Mouse (Mus musculus) spleen, postnatal 36 days (tissue): Measurements from ENCODE around the gene Mroh7.
"Not testable (repeated sequence)": the region's sequence is repeated elsewhere in the genome, so short reads cannot be mapped to it uniquely, and the experiment has no call there.

ENCODE experiments used
- DNase-seq, 2 experiments: peaks; one replicate each; pipeline ENCODE4 v3.0.0; 2022; ENCODE audit warnings: low spot score in 2 of 2, mixed read lengths in 1 of 2

Mroh7 gene

DNA sequence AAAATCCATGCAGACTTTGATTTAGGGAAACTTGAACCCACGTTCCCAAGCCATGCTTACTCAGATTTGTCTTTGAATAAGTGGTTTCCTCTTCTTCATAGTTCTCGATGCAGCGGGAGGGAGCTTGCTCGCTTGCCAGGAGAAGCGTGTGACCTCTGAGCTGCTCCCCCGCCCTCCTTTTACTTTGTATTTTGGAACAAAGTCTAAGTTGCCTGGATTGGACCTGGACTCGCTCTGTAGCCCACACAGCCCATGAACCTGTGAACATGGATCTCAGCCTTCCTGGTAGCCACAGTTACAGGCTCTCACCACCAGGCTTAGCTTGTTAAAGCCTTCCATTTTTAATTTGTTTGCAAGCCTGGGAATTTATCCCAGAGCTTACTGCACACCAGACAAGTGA lies at the start of gene Mroh7:
Gene Mroh7 (minus strand): TSS at position 112 of the 400 bp plus-strand sequence.
- DNase-seq: no peak

DNA sequence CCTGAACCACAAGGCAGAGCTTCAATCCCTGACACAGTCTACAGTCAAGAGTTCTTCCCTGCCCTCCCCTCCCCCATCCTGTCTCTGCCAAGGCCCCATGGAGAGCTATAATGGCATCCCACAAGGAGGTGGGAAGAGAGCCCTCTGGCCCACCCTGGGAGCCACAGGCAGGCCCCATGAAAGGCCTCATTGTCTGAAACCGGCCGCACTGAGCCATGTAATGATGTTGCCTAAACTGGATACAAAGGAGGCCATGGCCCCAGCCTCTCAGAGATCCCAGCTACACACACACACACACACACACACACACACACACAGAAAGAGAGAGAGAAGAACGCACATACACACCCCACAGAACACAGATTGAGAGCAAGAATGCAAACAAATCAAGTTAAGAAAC lies 49.3 kb upstream of the Mroh7 start:
- DNase-seq: no peak

DNA sequence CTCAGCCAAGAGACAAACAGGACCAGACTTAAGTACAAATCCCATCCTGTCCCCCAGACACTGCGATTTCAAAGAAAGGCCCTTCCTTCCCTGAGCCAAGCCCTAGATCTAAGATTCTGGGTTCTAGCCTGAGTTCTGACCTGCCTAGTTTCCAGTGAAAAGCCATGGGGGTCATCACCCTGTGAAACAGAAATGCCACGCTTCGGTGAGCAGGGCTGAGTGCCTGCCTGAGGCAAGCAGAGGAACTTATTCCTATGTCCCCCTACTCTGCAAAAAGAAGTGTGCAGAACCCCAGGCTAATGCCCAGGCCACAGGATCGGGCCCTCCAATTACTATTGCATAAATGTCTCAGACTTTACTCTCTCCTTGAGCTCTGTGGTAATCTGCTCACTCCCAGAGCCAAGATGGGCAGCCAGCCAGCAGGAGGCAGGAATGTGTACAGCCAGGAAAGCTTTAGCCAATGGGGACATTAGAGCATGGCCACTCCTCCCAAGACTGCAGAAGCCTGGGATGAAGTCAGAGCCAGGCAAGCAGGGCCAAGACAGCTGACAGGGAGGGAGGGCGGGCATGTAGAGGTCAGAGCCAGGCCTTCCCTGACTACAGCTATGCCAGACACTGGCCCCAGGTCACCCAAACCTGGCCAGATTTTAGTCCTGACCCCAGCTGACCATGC lies 47.5 kb upstream of the Mroh7 start:
- DNase-seq: peak; percentile 8 to 43

DNA sequence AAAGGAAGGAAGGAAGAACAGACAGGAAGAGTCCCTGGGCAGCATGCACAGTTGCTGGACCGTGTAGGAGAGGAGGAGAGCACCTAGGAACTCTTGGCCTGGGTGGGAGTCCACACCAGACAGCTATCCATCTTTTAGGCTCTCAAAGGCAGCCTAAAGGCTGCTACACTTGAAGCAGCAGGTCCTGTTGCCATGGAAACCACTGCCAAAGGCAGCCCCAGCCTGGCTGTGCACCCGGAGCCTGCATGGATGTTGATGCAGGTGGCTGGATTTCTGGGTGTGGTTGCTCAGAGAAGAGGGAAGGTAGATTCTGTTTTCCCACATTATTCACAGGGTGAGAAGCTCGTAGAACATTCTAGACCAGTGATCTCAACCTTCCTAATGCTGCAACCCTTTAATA lies 46.3 kb upstream of the Mroh7 start:
- DNase-seq: no peak

DNA sequence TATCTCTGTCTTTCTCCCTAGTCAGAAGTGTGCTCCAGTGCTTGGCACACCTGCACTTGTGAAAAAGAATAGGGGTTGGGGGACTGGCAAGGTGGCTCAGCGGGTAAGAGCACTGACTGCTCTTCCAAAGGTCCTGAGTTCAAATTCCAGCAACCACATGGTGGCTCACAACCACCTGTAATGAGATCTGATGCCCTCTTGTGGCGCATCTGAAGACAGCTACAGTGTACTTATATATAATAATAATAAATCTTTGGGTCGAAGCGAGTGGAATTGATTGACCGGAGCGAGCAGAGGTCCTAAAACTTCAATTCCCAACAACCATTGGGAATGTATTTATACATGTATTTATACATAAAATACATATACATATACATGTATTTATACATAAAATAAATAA lies 45.0 kb upstream of the Mroh7 start:
- DNase-seq: not testable (repeated sequence)

DNA sequence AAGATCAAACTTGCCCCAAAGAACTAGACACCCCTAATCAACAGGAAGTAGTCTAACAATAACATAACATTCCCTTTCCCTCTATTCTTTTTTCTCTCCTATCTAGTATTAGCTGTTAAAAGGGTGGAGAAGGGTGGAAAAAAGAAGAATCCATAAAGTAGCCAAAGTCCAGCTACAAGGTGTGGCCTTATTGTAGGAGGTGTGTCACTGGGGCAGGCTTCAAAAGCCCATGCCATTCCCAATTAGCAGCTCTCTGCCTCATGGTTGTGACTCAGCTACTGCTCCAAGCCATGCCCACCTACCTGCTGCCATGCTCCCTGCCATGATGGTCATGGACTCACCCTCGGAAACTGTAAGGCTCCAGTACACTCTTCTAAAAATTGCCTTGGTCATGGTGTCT lies 41.8 kb upstream of the Mroh7 start:
- no peak for DNase-seq

DNA sequence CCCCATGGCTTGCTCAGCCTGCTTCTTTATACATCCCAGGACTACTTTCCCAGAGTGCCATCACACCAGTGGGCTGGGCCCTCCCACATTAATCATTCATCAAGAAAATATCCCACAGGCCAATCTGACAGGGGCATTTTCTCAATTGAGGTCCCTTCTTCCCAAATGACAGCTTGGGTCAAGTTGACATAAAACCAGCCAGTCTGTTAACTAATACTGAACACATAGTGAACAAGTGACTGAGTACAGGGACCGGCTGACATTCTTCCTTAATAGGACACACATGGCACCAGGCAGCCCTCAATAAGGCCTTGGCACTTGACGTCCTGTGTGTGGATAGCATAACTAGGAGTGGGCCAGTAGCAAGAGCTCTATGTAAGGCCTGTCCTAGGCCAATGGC lies 38.6 kb upstream of the Mroh7 start:
- no peak for DNase-seq

DNA sequence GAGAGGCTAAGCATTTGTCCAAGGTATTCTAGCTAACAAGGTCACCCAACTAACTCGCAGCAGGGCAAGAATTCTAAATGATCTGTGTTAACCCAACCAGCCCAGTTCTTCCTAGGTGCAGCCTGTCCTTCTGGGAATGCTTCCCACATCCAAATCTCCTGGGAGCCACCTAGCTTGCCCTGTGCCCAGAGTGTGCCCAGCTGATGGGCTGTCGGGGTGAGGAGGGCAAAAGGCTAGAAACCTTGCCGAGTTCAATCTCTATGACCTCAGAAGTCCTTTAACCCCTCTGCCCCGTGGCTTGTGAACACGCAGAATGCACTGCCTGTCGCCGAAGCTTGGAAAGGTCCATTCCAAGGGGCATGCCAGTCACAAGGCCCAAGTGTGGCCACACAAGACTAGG lies 33.4 kb upstream of the Mroh7 start:
- DNase-seq: no peak

DNA sequence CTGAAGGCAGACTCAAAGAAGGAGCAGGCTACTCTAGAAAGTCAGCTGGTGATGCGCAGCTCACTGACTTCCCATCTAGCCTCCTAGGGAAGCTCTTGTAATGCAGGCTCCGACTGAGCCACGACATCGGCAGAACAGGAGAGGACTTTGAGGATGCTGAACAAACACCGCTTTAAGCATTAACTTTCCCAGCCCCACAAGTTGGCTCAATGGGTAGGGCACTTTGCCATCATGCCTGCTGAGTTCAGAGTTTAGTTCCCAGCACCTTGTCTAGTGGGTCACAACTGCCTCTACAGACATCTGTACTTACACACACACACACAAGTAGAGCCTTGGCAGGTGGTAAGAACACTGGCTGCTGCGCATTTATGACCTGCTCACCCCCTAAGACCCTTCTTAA lies 21.0 kb upstream of the Mroh7 start:
- no peak for DNase-seq

DNA sequence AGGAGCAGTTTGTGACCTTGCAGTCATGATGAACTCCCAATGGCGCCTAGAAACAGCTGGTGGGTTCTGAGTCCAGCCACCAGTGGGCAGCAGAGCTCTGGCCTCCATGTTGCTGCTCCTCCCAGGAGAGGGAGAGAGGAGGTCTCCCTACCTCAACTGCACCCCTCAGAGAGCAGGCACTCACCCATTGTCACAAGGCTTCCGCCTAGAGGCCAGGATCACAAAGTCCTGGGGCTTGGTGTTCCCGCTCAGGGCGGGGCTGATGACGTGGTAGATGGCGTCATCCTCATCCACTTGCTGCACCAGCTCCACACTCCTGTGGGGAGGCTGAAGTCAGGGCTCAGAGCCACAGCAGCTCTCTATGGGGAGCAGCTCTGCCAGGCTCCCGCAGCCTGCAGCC lies 19.0 kb upstream of the Mroh7 start:
- no peak for DNase-seq

DNA sequence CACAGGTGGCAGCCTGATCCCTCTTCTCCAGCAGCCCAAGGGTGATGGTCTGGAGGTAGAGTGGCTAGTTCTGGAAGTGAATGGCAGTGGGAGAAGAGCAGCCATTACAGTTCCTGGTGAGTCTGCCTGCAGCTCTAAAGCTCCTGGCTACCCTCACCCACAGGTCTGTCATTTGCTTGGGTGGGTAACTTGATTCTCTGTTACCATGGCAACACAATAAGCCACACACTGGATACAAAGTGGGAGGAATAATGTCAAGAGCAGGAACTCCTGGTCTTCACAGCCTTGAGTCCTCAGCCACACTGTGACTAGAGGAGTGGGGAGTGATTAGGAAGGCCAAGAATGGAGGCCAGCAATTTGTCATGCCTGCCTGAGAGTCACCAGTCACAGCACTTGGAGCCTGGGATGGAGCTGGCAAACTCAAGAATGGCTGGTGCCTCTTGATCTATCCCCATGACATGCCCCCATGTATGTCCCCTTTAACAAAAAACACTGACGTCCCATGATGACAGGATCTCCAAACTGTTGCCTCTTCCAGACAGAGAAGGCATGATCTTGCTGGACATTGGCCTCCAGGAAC lies 16.4 kb upstream of the Mroh7 start:
- no peak for DNase-seq

DNA sequence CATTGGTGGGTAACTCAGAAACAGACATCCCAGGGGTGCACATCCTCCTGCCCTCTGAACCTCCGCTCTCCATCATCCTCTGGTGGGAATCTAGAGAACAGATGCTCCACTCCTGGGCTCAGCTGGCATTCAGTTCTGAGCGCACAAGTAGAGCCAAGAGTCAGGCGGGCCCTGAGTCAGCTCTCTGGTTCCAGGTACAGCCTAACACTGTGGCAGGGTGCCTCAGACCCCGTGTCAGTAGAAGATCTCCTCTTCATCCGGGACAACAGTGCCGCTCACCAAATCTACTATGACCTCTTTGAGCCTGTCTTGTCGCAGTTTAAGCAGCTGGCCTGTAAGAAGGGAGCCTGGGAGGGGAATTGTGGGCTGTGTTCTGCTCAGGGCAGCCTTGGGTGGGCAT lies 15.1 kb upstream of the Mroh7 start:
- no peak for DNase-seq

DNA sequence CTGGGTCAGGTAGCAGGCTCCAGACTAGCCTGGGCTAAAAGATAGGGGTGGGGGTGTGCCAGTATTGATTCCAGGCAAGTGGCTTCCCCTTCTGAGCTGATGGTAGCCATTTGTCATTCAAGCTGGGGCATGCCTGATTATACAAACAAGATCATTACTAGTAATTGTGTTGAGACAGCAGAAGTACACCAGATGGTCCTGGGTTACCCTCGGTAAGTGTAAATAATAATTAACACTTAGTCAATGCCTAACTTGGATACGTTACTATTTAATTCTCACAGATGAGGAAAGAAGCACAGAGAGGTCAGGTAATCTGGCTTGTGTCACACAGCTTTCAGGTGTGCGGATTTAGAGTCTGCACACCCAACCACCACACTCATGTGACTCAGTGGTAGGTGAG lies 7.2 kb upstream of the Mroh7 start:
- DNase-seq: no peak

DNA sequence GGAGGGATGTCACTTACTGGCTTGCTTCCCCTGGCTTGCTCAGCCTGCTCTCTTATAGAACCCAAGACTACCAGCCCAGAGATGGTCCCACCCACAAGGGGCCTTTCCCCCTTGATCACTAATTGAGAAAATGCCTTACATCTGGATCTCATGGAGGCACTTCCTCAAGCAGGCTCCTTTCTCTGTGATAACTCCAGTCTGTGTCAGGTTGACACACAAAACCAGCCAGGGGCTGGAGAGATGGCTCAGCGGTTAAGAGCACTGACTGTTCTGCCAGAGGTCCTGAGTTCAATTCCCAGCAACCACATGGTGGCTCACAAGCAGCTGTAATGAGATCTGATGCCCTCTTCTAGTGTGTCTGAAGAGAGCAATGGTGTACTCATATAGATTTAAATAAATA lies 6.2 kb upstream of the Mroh7 start:
- not testable (repeated sequence) for DNase-seq

DNA sequence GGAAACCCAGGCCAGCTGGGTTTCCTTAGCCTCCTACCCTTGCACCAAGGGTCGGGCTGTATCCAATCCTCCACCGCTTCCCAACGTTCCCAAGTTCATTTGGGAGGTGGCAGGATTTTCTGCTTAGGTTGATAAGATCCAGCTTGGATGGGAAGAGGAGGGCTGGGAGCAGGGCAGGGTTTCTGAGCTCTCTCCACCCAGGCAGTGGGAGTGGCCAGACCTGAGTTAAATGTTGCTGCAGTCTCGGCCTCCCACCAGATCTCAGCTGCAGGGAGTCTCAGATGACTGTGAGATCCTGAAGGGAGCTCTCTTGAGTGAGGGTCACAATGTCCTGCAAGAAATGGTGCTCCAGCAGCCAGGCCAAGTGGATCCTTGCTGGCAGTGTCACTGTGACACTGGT lies 2.9 kb upstream of the Mroh7 start, which contains the start of gene Fam151a:
Gene Fam151a (plus strand): TSS at position 254 of the 400 bp plus-strand sequence.
- DNase-seq: no peak

DNA sequence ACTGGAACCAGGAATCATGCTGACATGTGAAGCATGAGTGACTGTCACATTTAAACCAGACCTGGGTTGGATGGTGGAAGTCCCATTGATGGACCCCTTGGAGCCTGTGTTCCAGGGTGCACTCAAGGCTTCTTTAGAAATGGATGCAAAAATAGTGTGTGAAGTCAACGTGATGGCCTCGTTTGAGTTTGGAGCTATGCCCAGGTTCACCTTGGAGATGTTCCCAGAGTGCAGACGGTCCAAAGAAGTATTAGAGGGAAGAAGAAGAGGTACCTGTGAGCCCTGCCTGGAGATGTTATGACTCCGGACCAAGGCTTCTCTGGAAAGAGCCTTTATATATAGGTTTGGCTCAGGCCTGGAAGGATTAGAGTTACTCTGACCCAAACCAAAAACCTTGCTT lies 10.1 kb downstream of the Mroh7 start:
- no peak for DNase-seq

DNA sequence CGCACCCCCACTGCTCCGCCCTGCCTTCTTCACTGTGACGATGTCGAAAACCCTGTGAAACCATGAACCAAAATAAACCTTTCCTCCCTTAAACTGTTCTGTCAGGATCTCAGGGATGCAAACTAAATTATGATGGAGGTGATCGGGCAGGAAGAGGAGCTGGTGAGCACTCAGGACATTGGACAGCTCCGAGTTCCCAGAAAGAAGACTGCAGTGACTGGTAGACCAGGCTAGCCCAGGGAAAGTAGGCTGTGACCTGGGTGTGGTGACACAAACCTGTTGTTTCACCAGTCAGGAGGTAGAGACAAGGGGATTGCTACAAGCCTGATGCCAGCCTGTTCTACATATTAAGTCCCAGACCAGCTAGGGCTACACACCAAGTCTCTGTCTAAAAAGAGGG lies 17.1 kb downstream of the Mroh7 start:
- no peak for DNase-seq

DNA sequence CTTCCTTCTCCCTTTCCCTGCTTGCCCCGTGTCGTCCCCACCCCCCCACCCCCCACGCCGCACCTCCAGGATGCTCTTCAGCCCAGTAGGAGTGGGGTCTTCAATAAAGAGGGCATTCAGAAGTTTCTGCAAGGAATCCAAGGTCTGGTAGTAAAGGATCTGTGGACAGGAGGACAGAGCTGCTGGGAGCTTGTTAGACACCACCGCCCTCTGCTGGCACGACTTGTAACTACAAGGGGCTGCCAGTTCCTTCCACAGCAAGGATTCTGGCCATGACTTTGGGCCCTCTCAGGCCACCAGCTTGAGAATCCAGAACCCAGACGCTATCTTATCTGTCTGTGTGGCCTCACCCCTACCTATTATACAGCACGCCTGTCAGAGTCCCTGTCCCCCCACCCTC lies 22.3 kb downstream of the Mroh7 start:
- DNase-seq: peak; percentile 37 to 50

DNA sequence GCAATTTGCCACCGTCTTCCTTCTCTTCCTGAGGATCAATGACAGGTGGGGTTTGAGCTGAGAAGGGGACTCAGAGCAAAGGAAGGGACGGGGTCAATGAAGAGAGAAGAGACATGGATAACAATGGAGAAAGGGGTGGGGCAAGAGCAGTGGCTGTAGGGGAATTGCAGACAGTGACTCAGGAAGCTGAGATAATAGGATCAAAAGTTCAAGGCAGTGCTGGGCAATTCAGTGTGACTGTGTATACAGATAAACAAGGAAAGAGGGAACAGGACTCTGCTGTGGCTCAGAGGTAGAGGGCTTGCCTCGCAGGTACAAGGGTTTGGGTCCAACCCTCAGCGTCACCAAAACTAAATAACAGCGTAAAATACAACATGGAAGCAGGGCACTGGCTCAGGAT lies 22.8 kb downstream of the Mroh7 start:
- DNase-seq: no peak

DNA sequence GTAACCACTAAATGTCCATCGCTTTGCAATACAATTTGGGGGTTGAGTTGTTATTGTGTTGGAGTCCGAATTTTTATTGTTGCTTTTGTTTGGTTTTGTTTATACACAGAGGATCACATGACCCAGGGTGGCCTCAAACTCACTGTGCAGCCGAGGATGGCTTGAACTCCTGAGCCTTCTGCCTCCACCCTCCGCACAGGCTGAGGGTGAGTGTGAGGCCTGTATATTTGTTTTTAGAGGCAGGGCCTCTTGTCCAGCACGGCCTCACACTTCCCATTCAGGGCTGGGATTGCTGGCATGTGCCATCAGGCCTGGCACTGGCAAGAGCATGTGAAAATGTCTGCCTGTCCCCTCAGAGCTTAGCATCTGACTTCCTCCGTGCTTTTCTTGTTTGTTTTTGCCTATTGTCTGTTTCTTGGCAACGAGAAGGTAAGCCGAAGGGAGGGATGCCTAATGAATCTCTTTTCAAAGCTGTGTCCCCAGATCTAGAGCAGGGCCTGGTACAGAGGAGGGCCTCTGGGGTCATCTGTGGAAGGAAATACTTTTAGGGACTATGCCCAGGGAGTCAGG lies 25.5 kb downstream of the Mroh7 start:
- no peak for DNase-seq

DNA sequence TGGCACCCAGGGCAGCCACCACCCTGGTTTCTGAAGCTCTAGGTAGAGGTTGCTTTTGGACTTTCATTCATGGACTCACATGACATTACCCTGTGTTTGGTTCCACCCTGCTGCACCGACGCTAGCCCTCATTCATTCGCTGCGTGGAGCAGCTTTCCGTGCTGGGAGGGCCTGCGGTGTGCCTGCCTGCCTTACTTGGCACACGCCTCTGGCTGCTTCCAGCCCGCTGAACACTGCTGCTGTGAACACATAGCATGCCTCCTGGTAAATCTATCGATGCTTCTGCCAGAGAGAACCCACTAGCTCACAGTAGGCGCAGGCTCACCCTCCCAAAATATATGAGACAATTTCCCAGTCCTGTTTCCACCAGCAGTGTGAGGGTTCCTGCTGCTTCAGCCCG lies 26.3 kb downstream of the Mroh7 start:
- no peak for DNase-seq

DNA sequence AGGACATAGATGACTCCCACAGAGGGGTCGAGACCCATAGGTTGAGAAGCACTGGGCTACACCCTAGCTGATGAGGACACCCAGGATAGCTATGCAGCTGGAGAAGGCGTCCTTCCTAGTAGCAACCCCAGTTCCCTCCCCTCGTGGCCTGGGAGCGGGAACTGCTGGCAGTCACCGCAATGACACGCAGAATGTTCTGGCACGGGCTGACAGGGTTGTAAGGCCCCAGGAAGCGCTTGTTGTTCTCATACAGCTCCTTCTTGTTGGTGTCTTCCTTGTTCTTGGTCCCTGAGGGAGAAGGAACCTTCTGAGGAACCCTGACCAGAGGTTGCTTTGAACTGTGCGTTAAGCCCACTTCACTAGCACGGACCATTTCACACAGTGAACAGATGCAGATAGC lies 26.8 kb downstream of the Mroh7 start:
- no peak for DNase-seq

DNA sequence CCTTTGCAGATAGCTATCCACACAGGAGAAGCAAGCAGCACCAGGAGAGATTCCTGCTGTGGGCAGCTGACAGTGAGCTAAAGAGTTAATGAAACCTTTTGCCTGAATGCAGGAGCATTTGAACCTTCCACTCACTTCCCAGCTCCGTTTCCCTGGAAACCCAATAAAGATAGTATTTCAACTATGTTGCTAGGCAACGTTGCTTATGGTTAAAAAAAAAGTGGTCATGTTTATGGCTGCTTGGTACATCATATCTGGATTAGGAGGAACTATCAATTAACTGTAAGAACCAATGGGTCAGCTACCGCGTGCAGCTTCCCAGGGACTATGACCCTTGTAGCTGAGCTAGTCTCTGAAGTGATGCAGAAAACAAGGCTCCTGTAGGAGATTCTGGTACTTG lies 29.9 kb downstream of the Mroh7 start:
- no peak for DNase-seq

DNA sequence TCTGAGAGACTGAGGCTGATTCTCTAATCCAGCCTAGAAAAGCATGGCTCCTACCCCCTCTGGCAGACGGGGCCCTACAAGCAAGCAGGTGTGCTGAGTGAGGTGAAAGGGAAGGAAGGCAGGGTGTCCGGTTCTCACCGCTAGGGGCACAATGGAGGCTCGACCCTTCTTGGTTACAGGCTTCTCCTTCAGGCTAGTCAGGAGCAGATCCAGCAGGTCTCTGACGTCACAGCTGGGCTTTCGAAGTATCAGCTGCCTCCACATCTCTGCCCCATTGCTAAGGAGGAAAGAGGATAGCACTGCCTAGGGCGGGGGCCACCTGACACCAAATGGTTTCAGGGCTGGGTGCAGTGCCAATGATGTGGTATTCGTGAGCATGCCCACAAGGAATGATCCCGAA lies 30.7 kb downstream of the Mroh7 start:
- no peak for DNase-seq
